Mouse (Mus musculus): ENCODE data around the gene Lep. TPM values are rescaled to one million over a fixed set of nuclear protein-coding genes. Genes with fewer than 3 reads are reported as not detected.

Gene Lep
- total RNA-seq, 1 experiment = not detected

GRCm38 (mm10) chr6:29066389-29066790, 6.4 kb downstream of the Lep start:
- H3K27ac ChIP-seq (ENCODE audit: insufficient read depth, low read depth, low read length, poor library complexity, severe bottlenecking) = no peak overlapping the region
- H3K36me3 ChIP-seq (ENCODE audit: control insufficient read depth, insufficient read depth, low read length, poor library complexity, severe bottlenecking) = no peaks in the 10 kb centered on the region
- DNase-seq (ENCODE audit: low read depth, low spot score) = no peak
- in situ Hi-C loops (cut with MboI; ENCODE audit: low sequenced_read_pairs in 2 of 2, unreplicated experiment in 2 of 2) = no loop called here
- H3K4me1 ChIP-seq (ENCODE audit: control insufficient read depth in 2 of 2, insufficient read depth in 2 of 2, low read length in 2 of 2, poor library complexity in 1 of 2) = no peaks in the 10 kb centered on the region
- no peak overlapping the region for H3K9ac ChIP-seq (ENCODE audit: insufficient read depth, low read depth, low read length, poor library complexity, severe bottlenecking)
- TF ChIP-seq ZNF384 (IDR thresholded peaks at IDR 0.05; ENCODE audit: low read depth, low read length) (no peak), CHD2 (IDR thresholded peaks at IDR 0.05; ENCODE audit: low read depth, low read length) (no peak), MAFK (IDR thresholded peaks at IDR 0.05; ENCODE audit: insufficient read depth, low read depth, low read length) (no peak)
- H3K4me3 ChIP-seq (ENCODE audit: insufficient read depth in 1 of 2, low read depth in 1 of 2, low read length in 2 of 2, poor library complexity in 1 of 2, severe bottlenecking in 1 of 2) = no peak overlapping the region
- H3K9me3 ChIP-seq (ENCODE audit: control insufficient read depth, insufficient read depth, low read depth, low read length) = no peaks in the 10 kb centered on the region

DNA sequence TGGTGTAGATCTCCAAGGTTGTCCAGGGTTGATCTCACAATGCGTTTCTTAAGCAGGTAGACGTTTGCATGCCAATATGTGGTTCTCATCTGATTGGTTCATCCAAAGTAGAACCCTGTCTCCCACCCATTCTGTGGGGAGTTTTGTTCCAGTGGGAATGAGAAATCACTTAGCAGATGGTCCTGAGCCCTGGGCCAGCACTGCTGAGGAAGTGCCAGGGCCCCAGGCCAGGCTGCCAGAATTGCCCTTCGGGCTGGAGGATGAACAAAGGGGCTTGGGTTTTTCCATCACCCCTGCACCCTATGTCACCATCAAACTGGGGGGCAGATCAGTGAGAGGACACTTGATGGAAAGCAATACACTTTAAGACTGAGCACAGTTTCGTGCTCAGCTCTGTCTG, 12.2 kb downstream of the Lep start:
- in situ Hi-C loops (cut with MboI; ENCODE audit: low sequenced_read_pairs in 2 of 2, unreplicated experiment in 2 of 2) = no loop called here
- no peaks in the 10 kb centered on the region; a peak in 1 of 4 replicates for H3K4me1 ChIP-seq (ENCODE audit: control insufficient read depth in 2 of 2, insufficient read depth in 2 of 2, low read length in 2 of 2, poor library complexity in 1 of 2)
- no peak for DNase-seq (ENCODE audit: low read depth, low spot score)
- no peak overlapping the region for H3K27ac ChIP-seq (ENCODE audit: insufficient read depth, low read depth, low read length, poor library complexity, severe bottlenecking)
- H3K9me3 ChIP-seq (ENCODE audit: control insufficient read depth, insufficient read depth, low read depth, low read length) = no peaks in the 10 kb centered on the region
- no peaks in the 10 kb centered on the region for H3K36me3 ChIP-seq (ENCODE audit: control insufficient read depth, insufficient read depth, low read length, poor library complexity, severe bottlenecking)
- H3K4me3 ChIP-seq (ENCODE audit: insufficient read depth in 1 of 2, low read depth in 1 of 2, low read length in 2 of 2, poor library complexity in 1 of 2, severe bottlenecking in 1 of 2) = no peak overlapping the region
- TF ChIP-seq ZC3H11A (IDR thresholded peaks at IDR 0.05; ENCODE audit: borderline replicate concordance, low read depth, low read length) = no peak
- TF ChIP-seq MAFK (IDR thresholded peaks at IDR 0.05; ENCODE audit: insufficient read depth, low read depth, low read length) = no peak
- TF ChIP-seq ZNF384 (IDR thresholded peaks at IDR 0.05; ENCODE audit: low read depth, low read length) = no peak
- no peak for TF ChIP-seq CHD2 (IDR thresholded peaks at IDR 0.05; ENCODE audit: low read depth, low read length)
- TF ChIP-seq HCFC1 (IDR thresholded peaks at IDR 0.05; ENCODE audit: borderline replicate concordance, insufficient read depth, low read length) = no peak
- H3K9ac ChIP-seq (ENCODE audit: insufficient read depth, low read depth, low read length, poor library complexity, severe bottlenecking) = no peak overlapping the region

- no peak for DNase-seq (ENCODE audit: low read depth, low spot score)
- no peaks in the 10 kb centered on the region for H3K9me3 ChIP-seq (ENCODE audit: control insufficient read depth, insufficient read depth, low read depth, low read length)
- TF ChIP-seq CHD2 (IDR thresholded peaks at IDR 0.05; ENCODE audit: low read depth, low read length) (no peak), MAFK (IDR thresholded peaks at IDR 0.05; ENCODE audit: insufficient read depth, low read depth, low read length) (no peak), HCFC1 (IDR thresholded peaks at IDR 0.05; ENCODE audit: borderline replicate concordance, insufficient read depth, low read length) (no peak), ZC3H11A (IDR thresholded peaks at IDR 0.05; ENCODE audit: borderline replicate concordance, low read depth, low read length) (no peak), ZNF384 (IDR thresholded peaks at IDR 0.05; ENCODE audit: low read depth, low read length) (no peak)
- no peaks in the 10 kb centered on the region; a peak in 1 of 4 replicates for H3K4me1 ChIP-seq (ENCODE audit: control insufficient read depth in 2 of 2, insufficient read depth in 2 of 2, low read length in 2 of 2, poor library complexity in 1 of 2)
- no peaks in the 10 kb centered on the region for H3K36me3 ChIP-seq (ENCODE audit: control insufficient read depth, insufficient read depth, low read length, poor library complexity, severe bottlenecking)
- H3K9ac ChIP-seq (ENCODE audit: insufficient read depth, low read depth, low read length, poor library complexity, severe bottlenecking) = no peak overlapping the region
- H3K27ac ChIP-seq (ENCODE audit: insufficient read depth, low read depth, low read length, poor library complexity, severe bottlenecking) = no peak overlapping the region
- H3K4me3 ChIP-seq (ENCODE audit: insufficient read depth in 1 of 2, low read depth in 1 of 2, low read length in 2 of 2, poor library complexity in 1 of 2, severe bottlenecking in 1 of 2) = no peak overlapping the region
- in situ Hi-C loops (cut with MboI; ENCODE audit: low sequenced_read_pairs in 2 of 2, unreplicated experiment in 2 of 2) = no loop called here
These were observed 13.6 kb downstream of the Lep start for GRCm38 (mm10) chr6:29073462-29074132.

- no peak for TF ChIP-seq ZC3H11A (IDR thresholded peaks at IDR 0.05; ENCODE audit: borderline replicate concordance, low read depth, low read length)
- no peak for TF ChIP-seq MAFK (IDR thresholded peaks at IDR 0.05; ENCODE audit: insufficient read depth, low read depth, low read length)
- no peak for TF ChIP-seq HCFC1 (IDR thresholded peaks at IDR 0.05; ENCODE audit: borderline replicate concordance, insufficient read depth, low read length)
- TF ChIP-seq CHD2 (IDR thresholded peaks at IDR 0.05; ENCODE audit: low read depth, low read length) = no peak
- no peak for TF ChIP-seq ZNF384 (IDR thresholded peaks at IDR 0.05; ENCODE audit: low read depth, low read length)
- in situ Hi-C loops (cut with MboI; ENCODE audit: low sequenced_read_pairs in 2 of 2, unreplicated experiment in 2 of 2) = no loop called here
- no peaks in the 10 kb centered on the region for H3K9me3 ChIP-seq (ENCODE audit: control insufficient read depth, insufficient read depth, low read depth, low read length)
These were observed 14.1 kb downstream of the Lep start for GRCm38 (mm10) chr6:29074133-29074469.

GRCm38 (mm10) chr6:29079291-29079690, 19.3 kb downstream of the Lep start:
- in situ Hi-C loops (cut with MboI; ENCODE audit: low sequenced_read_pairs in 2 of 2, unreplicated experiment in 2 of 2) = no loop called here
- H3K4me3 ChIP-seq (ENCODE audit: insufficient read depth in 1 of 2, low read depth in 1 of 2, low read length in 2 of 2, poor library complexity in 1 of 2, severe bottlenecking in 1 of 2) = no peak overlapping the region
- no peak overlapping the region for H3K27ac ChIP-seq (ENCODE audit: insufficient read depth, low read depth, low read length, poor library complexity, severe bottlenecking)
- H3K36me3 ChIP-seq (ENCODE audit: control insufficient read depth, insufficient read depth, low read length, poor library complexity, severe bottlenecking) = no peaks in the 10 kb centered on the region
- TF ChIP-seq HCFC1 (IDR thresholded peaks at IDR 0.05; ENCODE audit: borderline replicate concordance, insufficient read depth, low read length) = no peak
- TF ChIP-seq ZC3H11A (IDR thresholded peaks at IDR 0.05; ENCODE audit: borderline replicate concordance, low read depth, low read length) = no peak
- TF ChIP-seq CHD2 (IDR thresholded peaks at IDR 0.05; ENCODE audit: low read depth, low read length) = no peak
- TF ChIP-seq MAFK (IDR thresholded peaks at IDR 0.05; ENCODE audit: insufficient read depth, low read depth, low read length) = no peak
- no peak for TF ChIP-seq ZNF384 (IDR thresholded peaks at IDR 0.05; ENCODE audit: low read depth, low read length)
- no peak overlapping the region for H3K9ac ChIP-seq (ENCODE audit: insufficient read depth, low read depth, low read length, poor library complexity, severe bottlenecking)
- H3K9me3 ChIP-seq (ENCODE audit: control insufficient read depth, insufficient read depth, low read depth, low read length) = no peaks in the 10 kb centered on the region
- DNase-seq (ENCODE audit: low read depth, low spot score) = no peak
- H3K4me1 ChIP-seq (ENCODE audit: control insufficient read depth in 2 of 2, insufficient read depth in 2 of 2, low read length in 2 of 2, poor library complexity in 1 of 2) = no peaks in the 10 kb centered on the region

More at GRCm38 (mm10) chr6:29074133-29074469, 14.1 kb downstream of the Lep start:
- Histone ChIP-seq H3K27ac (ENCODE audit: insufficient read depth, low read depth, low read length, poor library complexity, severe bottlenecking) (no peak overlapping the region), H3K4me3 (ENCODE audit: insufficient read depth in 1 of 2, low read depth in 1 of 2, low read length in 2 of 2, poor library complexity in 1 of 2, severe bottlenecking in 1 of 2) (no peak overlapping the region), H3K9ac (ENCODE audit: insufficient read depth, low read depth, low read length, poor library complexity, severe bottlenecking) (no peak overlapping the region), H3K4me1 (ENCODE audit: control insufficient read depth in 2 of 2, insufficient read depth in 2 of 2, low read length in 2 of 2, poor library complexity in 1 of 2) (no peaks in the 10 kb centered on the region; a peak in 1 of 4 replicates), H3K36me3 (ENCODE audit: control insufficient read depth, insufficient read depth, low read length, poor library complexity, severe bottlenecking) (no peaks in the 10 kb centered on the region)
- DNase-seq (ENCODE audit: low read depth, low spot score) = no peak

Measured in ES-E14 (cell line).